Mouse (Mus musculus) stomach, embryonic 14.5 days (tissue): ENCODE results near the gene Map2k7. TPM values are rescaled to one million over a fixed set of nuclear protein-coding genes. Genes with fewer than 3 reads are reported as not detected.

Experiments used
- ATAC-seq: fragments of 200-750 bp; cut with Nextera tagmentation; 2 replicates; pipeline ENCODE4 v1.8.0; 2017; ENCODE audit warnings: low read depth, moderate TSS enrichment; ENCODE audit not compliant: insufficient number of reproducible peaks, insufficient read depth, low FRiP score
- H3K27ac ChIP-seq: fragments of 300-500 bp; sonication (generic); 2 replicates; pipeline ENCODE4 v1.5.1; 2014; ENCODE audit warnings: mild to moderate bottlenecking, low read length, moderate library complexity, mixed read lengths
- H3K27me3 ChIP-seq: fragments of 300-500 bp; sonication (generic); 2 replicates; pipeline ENCODE4 v1.6.1; 2014; ENCODE audit warnings: low read length, control low read depth, mixed read lengths; ENCODE audit not compliant: control insufficient read depth, insufficient read depth
- H3K36me3 ChIP-seq: fragments of 300-500 bp; sonication (generic); 2 replicates; pipeline ENCODE4 v1.6.1; 2014; ENCODE audit warnings: mild to moderate bottlenecking, control low read depth, low read length, moderate library complexity, mixed read lengths; ENCODE audit not compliant: control insufficient read depth, insufficient read depth
- H3K4me1 ChIP-seq: fragments of 300-500 bp; sonication (generic); 2 replicates; pipeline ENCODE4 v1.6.1; 2014; ENCODE audit warnings: low read length, control low read depth, mixed read lengths; ENCODE audit not compliant: control insufficient read depth, insufficient read depth
- H3K4me2 ChIP-seq: fragments of 300-500 bp; sonication (generic); replicated peaks from 2 replicates; pipeline ENCODE4 v1.6.1; 2014; ENCODE audit warnings: low read depth, low read length, control low read depth
- H3K4me3 ChIP-seq: fragments of 300-500 bp; sonication (generic); 2 replicates; pipeline ENCODE4 v1.5.1; 2014; ENCODE audit warnings: low read depth, low read length, control low read depth
- H3K9ac ChIP-seq: fragments of 300-500 bp; sonication (generic); replicated peaks from 2 replicates; pipeline ENCODE4 v1.6.1; 2014; ENCODE audit warnings: low read depth, mild to moderate bottlenecking, control low read depth, low read length, moderate library complexity, mixed read lengths
- H3K9me3 ChIP-seq: fragments of 300-500 bp; sonication (generic); 2 replicates; pipeline ENCODE4 v1.6.1; 2016; ENCODE audit warnings: low read depth, low read length, control low read depth; ENCODE audit not compliant: control insufficient read depth
- WGBS: fragments of 180-500 bp; shearing (Covaris S2); extraction: QIAGEN DNeasy Blood & Tissue Kit; methylation state at CpG from one replicate; pipeline ENCODE4 v1.1.7; 2014; 5-methylcytosine and 5-hydroxymethylcytosine counted together
- polyA plus RNA-seq: library from polyadenylated mRNA; unstranded; fragments of >200 nt; fragmentation: Nextera tagmentation; extraction: Ambion mirVana; gene quantifications from 2 replicates; pipeline ENCODE4 v1.2.1, GENCODE M21; 2014

The Map2k7 gene
- polyA plus RNA-seq, 1 experiment from 2014 or later, result 26.0 TPM

DNA sequence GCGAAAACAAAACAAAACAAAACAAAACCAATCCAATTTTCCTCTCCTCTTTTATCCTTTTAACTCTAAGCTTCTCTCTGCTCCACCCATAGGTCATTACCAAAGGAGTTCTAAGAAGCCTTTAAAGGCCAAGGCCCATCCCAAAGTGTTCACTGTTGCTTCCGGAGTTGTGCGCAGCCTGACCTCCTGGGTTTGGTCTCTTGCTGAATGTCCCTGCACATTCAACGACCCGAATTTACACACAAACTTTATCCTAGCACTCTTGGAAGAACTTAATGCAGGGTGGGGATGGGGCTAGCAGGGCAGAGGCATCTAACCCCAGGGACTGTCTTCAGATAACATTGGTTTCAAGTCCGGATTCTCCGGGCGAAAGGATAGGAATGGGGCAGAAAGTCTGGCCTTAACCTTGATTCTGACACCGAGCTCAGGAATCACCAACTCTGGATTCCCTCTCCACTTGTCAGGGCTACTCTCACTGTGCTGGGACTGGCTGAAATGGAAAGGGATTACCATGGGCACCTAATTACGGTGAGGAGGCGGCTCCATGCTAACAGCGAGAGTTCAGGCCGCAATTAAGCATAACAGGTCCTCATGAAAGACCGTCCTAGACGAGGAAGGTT, 616 bp upstream of the Map2k7 start:
- no peaks in the 10 kb centered on the region for H3K27me3 ChIP-seq
- peaks cover 17% of the 10 kb centered on the region for H3K4me1 ChIP-seq
- peak overlapping the region; percentile 97 for H3K27ac ChIP-seq
- WGBS, result 17% methylated on average over 15 of the region's 15 CpGs
- no peak for ATAC-seq
- H3K4me3 ChIP-seq, result peak overlapping the region; percentile 74
- peak overlapping the region; percentile 70 for H3K4me2 ChIP-seq
- H3K9ac ChIP-seq, result peak overlapping the region; percentile 60
- peaks cover 9% of the 10 kb centered on the region; the same call in 1 of the 2 replicates for H3K36me3 ChIP-seq
- no peaks in the 10 kb centered on the region for H3K9me3 ChIP-seq

DNA sequence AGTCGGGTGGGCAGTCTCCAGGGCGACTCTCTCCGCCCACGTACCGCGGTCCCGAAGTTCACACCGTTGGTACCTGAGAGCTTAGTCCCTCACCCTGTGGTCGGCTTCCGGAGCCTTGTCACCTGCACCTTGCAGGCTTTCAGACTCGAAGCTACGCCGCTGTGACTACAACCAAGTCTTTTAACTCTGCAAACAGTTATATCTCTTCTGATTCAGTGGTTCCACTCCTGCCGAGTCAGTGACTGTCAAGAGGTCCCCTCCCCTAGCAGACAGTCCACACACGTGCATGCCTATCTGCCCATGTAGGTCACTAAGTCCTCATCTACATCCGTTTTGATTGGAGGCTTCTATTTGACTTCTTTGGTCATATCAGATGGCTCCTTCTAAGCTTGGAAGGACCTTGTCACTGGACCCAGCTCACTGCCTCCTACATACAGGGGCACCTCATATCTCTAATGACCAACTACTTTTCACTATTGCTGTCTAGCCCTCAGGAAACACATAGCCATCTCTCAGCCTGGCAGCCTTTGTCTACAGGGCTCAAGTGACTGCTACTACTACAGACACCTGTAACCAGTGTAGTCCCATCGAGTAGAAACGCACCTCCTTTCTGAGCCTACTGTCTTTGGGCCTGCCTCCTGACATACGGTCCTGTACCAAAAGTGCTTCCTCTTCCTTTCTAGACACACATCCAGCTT, 802 bp downstream of the Map2k7 start:
- peak overlapping the region; percentile 80 for H3K27ac ChIP-seq
- H3K36me3 ChIP-seq, result peaks cover 23% of the 10 kb centered on the region
- peaks cover 17% of the 10 kb centered on the region for H3K4me1 ChIP-seq
- H3K4me3 ChIP-seq, result peak overlapping the region; percentile 74
- peak; percentile 24 for ATAC-seq
- no peaks in the 10 kb centered on the region for H3K9me3 ChIP-seq
- WGBS, result 11% methylated on average over 19 of the region's 19 CpGs
- H3K27me3 ChIP-seq, result no peaks in the 10 kb centered on the region
- peak overlapping the region; percentile 56 for H3K9ac ChIP-seq
- peak overlapping the region; percentile 76 for H3K4me2 ChIP-seq

DNA sequence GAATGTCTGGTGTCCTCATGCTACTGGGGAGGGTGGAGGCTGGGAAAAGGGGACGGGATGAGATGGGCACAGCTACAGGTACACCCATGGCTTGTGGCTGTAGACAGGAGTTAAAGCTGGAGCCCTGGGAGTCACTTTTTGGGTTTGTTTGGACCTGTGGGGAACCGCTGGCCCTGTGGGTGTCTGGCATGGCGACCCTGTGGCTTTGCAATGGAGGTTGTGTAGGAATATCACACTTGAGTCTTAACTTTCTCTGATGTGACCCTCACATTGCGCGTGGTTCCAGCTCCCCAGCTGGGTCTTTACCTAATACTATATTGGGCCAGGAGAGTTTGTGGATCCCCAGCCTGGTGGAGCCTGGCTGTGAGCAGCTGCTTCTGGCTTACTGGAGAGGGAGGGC, 6.5 kb downstream of the Map2k7 start:
- Histone ChIP-seq H3K4me2 (no peak overlapping the region), H3K4me1 (peaks cover 3% of the 10 kb centered on the region), H3K27me3 (no peaks in the 10 kb centered on the region), H3K27ac (no peak overlapping the region), H3K4me3 (no peak overlapping the region), H3K36me3 (peaks cover 68% of the 10 kb centered on the region), H3K9me3 (no peaks in the 10 kb centered on the region), H3K9ac (no peak overlapping the region)
- ATAC-seq, result no peak
- WGBS, result 89% methylated on average over 5 of the region's 5 CpGs

DNA sequence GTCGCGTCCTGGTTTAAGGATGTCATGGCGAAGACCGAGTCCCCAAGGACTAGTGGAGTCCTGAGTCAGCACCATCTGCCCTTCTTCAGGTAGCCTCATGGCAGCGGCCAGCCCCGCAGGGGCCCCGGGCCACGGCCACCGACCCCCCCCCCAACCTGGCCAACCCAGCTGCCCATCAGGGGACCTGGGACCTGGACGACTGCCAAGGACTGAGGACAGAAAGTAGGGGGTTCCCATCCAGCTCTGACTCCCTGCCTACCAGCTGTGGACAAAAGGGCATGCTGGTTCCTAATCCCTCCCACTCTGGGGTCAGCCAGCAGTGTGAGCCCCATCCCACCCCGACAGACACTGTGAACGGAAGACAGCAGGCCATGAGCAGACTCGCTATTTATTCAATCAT, 7.2 kb downstream of the Map2k7 start:
- Histone ChIP-seq H3K4me1 (peaks cover 2% of the 10 kb centered on the region; the same call in 1 of the 2 replicates), H3K4me2 (no peak overlapping the region), H3K36me3 (peaks cover 68% of the 10 kb centered on the region), H3K9me3 (no peaks in the 10 kb centered on the region), H3K4me3 (no peak overlapping the region), H3K9ac (no peak overlapping the region), H3K27ac (no peak overlapping the region), H3K27me3 (no peaks in the 10 kb centered on the region)
- ATAC-seq, result no peak
- WGBS, result 87% methylated on average over 13 of the region's 13 CpGs

- no peak for ATAC-seq
Measured at GRCm38 (mm10) chr8:4247241-4247640, 8.7 kb downstream of the Map2k7 start.

GRCm38 (mm10) chr8:4247951-4248540, 9.5 kb downstream of the Map2k7 start, which contains the start of gene Tgfbr3l:
TSS of gene Tgfbr3l (plus strand) at chr8:4248214.
- Histone ChIP-seq H3K4me2 (no peak within 1 kb of the TSS), H3K36me3 (peaks cover 58% of the 10 kb centered on the region), H3K4me1 (peaks cover 7% of the 10 kb centered on the region; the same call in 1 of the 2 replicates), H3K9ac (no peak within 1 kb of the TSS), H3K27me3 (no peaks in the 10 kb centered on the region), H3K9me3 (no peaks in the 10 kb centered on the region), H3K27ac (no peak within 1 kb of the TSS), H3K4me3 (no peak within 1 kb of the TSS)
- 74% methylated on average over 15 of the region's 15 CpGs for WGBS
- ATAC-seq, result no peak

More at GRCm38 (mm10) chr8:4247241-4247640, 8.7 kb downstream of the Map2k7 start:
- no peaks in the 10 kb centered on the region for H3K27me3 ChIP-seq
- no peaks in the 10 kb centered on the region for H3K9me3 ChIP-seq
- no peak overlapping the region for H3K27ac ChIP-seq
- H3K36me3 ChIP-seq, result peaks cover 62% of the 10 kb centered on the region
- no peak overlapping the region for H3K9ac ChIP-seq
- H3K4me3 ChIP-seq, result no peak overlapping the region
- 88% methylated on average over 8 of the region's 8 CpGs for WGBS
- peaks cover 3% of the 10 kb centered on the region; the same call in 1 of the 2 replicates for H3K4me1 ChIP-seq
- no peak overlapping the region for H3K4me2 ChIP-seq

DNA sequence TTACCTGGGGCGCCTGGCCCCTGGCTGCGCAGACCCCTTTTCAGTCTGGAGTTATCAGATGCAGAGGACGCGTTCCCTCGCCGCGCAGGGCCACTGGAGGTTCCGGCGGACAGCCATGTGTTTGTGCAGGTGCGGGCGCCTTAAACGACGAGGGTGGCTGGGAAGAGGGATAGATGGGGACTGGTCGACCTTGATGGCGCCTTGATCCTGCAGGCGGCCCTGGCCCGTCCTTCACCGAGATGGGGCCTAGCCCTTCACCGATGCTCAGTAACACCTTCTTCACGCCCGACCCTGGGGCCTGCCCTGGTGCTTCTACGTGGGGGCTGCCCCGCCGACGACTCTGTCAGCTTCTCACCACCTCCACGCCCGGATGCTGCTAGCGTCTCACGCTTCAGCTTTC, 10.7 kb downstream of the Map2k7 start:
- Histone ChIP-seq H3K4me3 (no peak overlapping the region), H3K9ac (no peak overlapping the region), H3K4me1 (peaks cover 15% of the 10 kb centered on the region; the same call in 1 of the 2 replicates), H3K4me2 (0 out of 2 replicates have a peak overlapping the region, but pooled peaks have one; percentile 7), H3K27me3 (no peaks in the 10 kb centered on the region), H3K36me3 (peaks cover 46% of the 10 kb centered on the region), H3K27ac (no peak overlapping the region; the same call in 1 of the 2 replicates), H3K9me3 (no peaks in the 10 kb centered on the region)
- 10% methylated on average over 29 of the region's 29 CpGs for WGBS
- ATAC-seq, result no peak

DNA sequence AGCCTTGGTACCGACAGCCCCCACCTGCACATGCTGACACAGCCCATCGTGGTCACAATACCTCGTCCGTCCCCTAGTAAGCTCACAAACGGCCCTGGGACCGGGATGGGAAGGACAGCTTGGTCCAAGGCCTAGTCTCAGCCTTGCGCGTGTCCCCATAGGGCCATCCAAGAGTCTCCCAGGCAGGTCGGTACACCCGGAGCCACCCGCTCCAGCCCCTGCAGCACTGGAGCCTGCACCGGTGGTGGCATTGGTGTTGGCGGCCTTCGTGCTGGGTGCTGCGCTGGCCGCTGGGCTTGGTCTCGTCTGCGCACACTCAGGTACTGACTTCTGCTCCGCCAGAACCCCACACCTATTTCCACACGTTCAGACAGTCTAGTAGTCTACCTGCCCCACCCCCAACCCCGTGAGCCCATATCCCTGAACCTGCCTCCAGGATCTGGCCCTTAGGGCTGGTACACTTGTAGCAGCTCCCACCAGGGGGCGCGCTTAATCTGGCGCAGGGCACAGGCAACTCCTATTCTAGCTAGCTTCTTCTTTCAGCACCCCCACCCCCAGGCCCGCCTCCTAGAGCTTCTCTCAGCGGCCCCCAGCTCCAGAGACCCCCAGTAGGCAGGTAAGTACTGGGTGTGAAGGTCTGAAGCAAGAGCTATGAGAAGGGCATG, 11.9 kb downstream of the Map2k7 start:
- Histone ChIP-seq H3K27ac (no peak overlapping the region), H3K36me3 (peaks cover 46% of the 10 kb centered on the region), H3K27me3 (no peaks in the 10 kb centered on the region), H3K4me3 (no peak overlapping the region), H3K9ac (no peak overlapping the region), H3K9me3 (no peaks in the 10 kb centered on the region), H3K4me2 (no peak overlapping the region), H3K4me1 (peaks cover 17% of the 10 kb centered on the region; the same call in 1 of the 2 replicates)
- ATAC-seq, result peak; percentile 7; the same call in 1 of the 2 replicates
- 39% methylated on average over 26 of the region's 26 CpGs for WGBS
